Mouse (Mus musculus): ENCODE measurements around the gene Sfn. TPM values are rescaled to one million over a fixed set of nuclear protein-coding genes. Genes with fewer than 3 reads are reported as not detected.

Sfn gene
- polyA plus RNA-seq, 1 experiment from 2014 or later, result 1.7 TPM

DNA sequence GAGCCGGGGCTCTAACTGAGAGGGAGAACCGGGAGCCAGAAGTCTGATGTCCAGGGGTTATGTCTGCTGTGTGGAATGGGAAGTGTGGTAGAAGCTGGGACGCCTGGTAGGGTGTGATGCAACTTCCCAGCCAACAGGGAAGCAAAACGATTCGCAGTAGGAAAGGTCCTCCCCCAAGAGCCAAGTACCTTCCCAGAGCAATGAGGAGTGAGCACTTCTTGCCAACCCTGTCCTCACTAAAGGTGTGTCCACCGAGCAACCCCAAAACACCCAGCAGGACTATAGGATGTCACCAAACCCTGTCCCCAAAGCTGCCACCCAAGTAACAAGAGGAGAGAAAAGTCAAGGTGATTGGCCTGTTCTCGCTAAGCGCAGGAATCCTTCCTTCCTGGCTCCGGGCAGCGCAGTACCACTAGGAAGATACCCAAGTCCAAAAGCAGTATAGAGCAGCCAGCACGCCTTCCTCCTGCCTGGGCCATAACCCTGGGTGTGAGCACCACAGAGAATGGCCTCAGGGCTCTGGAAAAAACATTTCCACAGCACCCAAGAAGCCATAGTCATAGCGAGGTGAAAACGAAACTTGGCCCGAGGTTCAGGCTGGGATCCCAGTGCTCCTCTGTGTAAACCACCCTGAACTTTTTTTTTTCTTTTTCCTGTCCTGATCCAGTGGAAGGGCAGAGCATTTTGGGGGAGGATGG is 29.3 kb upstream of the Sfn start:
- no peak for ATAC-seq (ENCODE audit: low FRiP score)
- Histone ChIP-seq H3K4me1 (peaks cover 34% of the 10 kb centered on the region), H3K36me3 (peaks cover 9% of the 10 kb centered on the region), H3K9ac (replicated peaks) (no peak overlapping the region), H3K9me3 (replicated peaks) (no peaks in the 10 kb centered on the region), H3K4me3 (replicated peaks) (peak overlapping the region; percentile 77; the same call in 1 of the 2 replicates), H3K4me2 (peak overlapping the region; percentile 90), H3K27me3 (replicated peaks) (no peaks in the 10 kb centered on the region), H3K27ac (replicated peaks) (no peak overlapping the region)
- WGBS, result 82% methylated on average over 14 of the region's 14 CpGs

DNA sequence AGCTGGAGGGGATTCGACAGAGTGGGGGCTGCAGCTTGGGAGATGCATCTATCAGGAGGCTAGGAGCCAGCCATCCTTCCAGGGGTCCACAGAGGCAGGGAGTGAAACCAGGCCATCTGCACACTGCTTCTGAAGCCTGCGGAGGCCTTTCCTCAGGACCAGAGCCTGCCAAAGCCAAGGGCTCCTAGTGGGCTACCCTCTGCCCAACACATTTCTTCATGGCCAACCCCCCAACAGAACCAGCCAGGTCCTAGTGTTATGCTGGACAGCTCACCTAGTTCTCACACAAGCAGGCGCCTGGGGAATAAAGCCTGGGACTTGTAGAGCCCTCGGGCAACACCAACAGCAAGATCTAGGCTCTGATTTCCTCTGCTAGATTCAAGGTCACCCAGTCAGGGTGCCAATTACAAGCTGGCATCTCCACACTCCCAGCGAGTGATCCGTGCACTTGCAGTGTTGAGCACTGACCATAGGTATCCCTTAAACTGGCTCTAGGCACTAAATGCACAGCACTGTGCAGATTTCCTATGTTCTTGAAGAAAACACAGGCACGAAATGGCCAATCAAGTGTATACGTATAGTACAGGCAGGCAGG is 28.5 kb upstream of the Sfn start:
- no peaks in the 10 kb centered on the region for H3K27me3 ChIP-seq (replicated peaks)
- peaks cover 17% of the 10 kb centered on the region for H3K36me3 ChIP-seq
- 88% methylated on average over 8 of the region's 8 CpGs for WGBS
- no peak for ATAC-seq (ENCODE audit: low FRiP score)
- H3K4me2 ChIP-seq, result 0 out of 2 replicates have a peak overlapping the region, but pooled peaks have one; percentile 90
- H3K4me3 ChIP-seq (replicated peaks), result no peak overlapping the region
- no peak overlapping the region for H3K27ac ChIP-seq (replicated peaks)
- H3K9me3 ChIP-seq (replicated peaks), result no peaks in the 10 kb centered on the region
- H3K9ac ChIP-seq (replicated peaks), result no peak overlapping the region
- peaks cover 34% of the 10 kb centered on the region for H3K4me1 ChIP-seq

- WGBS, result 74% methylated on average over 7 of the region's 7 CpGs
Observed at GRCm38 (mm10) chr4:133629191-133629590, 27.2 kb upstream of the Sfn start.

GRCm38 (mm10) chr4:133628517-133628916 is 26.5 kb upstream of the Sfn start:
- 81% methylated on average over 2 of the region's 2 CpGs for WGBS
- no peak for ATAC-seq (ENCODE audit: low FRiP score)
- H3K4me1 ChIP-seq, result peaks cover 32% of the 10 kb centered on the region

More at GRCm38 (mm10) chr4:133629191-133629590, 27.2 kb upstream of the Sfn start:
- no peak overlapping the region for H3K4me2 ChIP-seq
- H3K27ac ChIP-seq (replicated peaks), result no peak overlapping the region
- H3K36me3 ChIP-seq, result peaks cover 27% of the 10 kb centered on the region
- no peak for ATAC-seq (ENCODE audit: low FRiP score)
- no peaks in the 10 kb centered on the region for H3K9me3 ChIP-seq (replicated peaks)
- peaks cover 34% of the 10 kb centered on the region for H3K4me1 ChIP-seq
- H3K27me3 ChIP-seq (replicated peaks), result no peaks in the 10 kb centered on the region
- H3K4me3 ChIP-seq (replicated peaks), result no peak overlapping the region
- no peak overlapping the region for H3K9ac ChIP-seq (replicated peaks)

GRCm38 (mm10) chr4:133627039-133627438 is 25.1 kb upstream of the Sfn start:
- Histone ChIP-seq H3K4me3 (replicated peaks) (no peak overlapping the region), H3K9ac (replicated peaks) (no peak overlapping the region), H3K4me2 (no peak overlapping the region), H3K27ac (replicated peaks) (no peak overlapping the region), H3K36me3 (peaks cover 34% of the 10 kb centered on the region), H3K9me3 (replicated peaks) (no peaks in the 10 kb centered on the region), H3K27me3 (replicated peaks) (no peaks in the 10 kb centered on the region), H3K4me1 (peaks cover 24% of the 10 kb centered on the region)
- 90% methylated on average over 14 of the region's 14 CpGs for WGBS
- ATAC-seq (ENCODE audit: low FRiP score), result no peak

More at GRCm38 (mm10) chr4:133628517-133628916, 26.5 kb upstream of the Sfn start:
- H3K27ac ChIP-seq (replicated peaks), result no peak overlapping the region
- no peak overlapping the region for H3K4me2 ChIP-seq
- H3K9ac ChIP-seq (replicated peaks), result no peak overlapping the region
- H3K4me3 ChIP-seq (replicated peaks), result no peak overlapping the region
- no peaks in the 10 kb centered on the region for H3K9me3 ChIP-seq (replicated peaks)
- peaks cover 34% of the 10 kb centered on the region for H3K36me3 ChIP-seq
- no peaks in the 10 kb centered on the region for H3K27me3 ChIP-seq (replicated peaks)

GRCm38 (mm10) chr4:133626621-133627020 is 24.7 kb upstream of the Sfn start:
- peaks cover 34% of the 10 kb centered on the region for H3K36me3 ChIP-seq
- no peak overlapping the region for H3K9ac ChIP-seq (replicated peaks)
- 90% methylated on average over 9 of the region's 9 CpGs for WGBS
- no peak overlapping the region for H3K4me3 ChIP-seq (replicated peaks)
- H3K9me3 ChIP-seq (replicated peaks), result no peaks in the 10 kb centered on the region
- peaks cover 20% of the 10 kb centered on the region for H3K4me1 ChIP-seq
- no peak overlapping the region for H3K4me2 ChIP-seq
- no peaks in the 10 kb centered on the region for H3K27me3 ChIP-seq (replicated peaks)
- no peak overlapping the region for H3K27ac ChIP-seq (replicated peaks)
- no peak for ATAC-seq (ENCODE audit: low FRiP score)

DNA sequence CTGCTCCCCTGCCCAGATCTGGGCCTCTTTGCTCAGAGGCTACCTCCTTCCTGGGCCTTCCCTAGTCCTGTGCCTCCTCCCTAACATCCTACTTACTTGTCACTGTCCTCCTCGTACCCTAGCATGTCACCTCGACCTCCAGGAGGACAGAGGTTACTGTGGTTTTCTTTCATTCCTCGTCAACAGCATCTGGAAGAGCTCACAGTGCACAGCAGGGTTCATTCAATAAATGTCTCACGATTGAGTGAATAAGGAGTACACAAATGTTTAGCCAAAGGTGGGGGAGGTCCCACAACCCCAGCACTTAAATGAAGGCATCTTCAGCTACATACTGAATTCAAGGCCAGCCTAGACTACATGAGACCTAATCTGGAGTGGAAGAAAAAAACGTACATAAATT is 24.3 kb upstream of the Sfn start:
- peaks cover 16% of the 10 kb centered on the region for H3K4me1 ChIP-seq
- H3K4me2 ChIP-seq, result no peak overlapping the region
- H3K27me3 ChIP-seq (replicated peaks), result no peaks in the 10 kb centered on the region
- H3K36me3 ChIP-seq, result peaks cover 34% of the 10 kb centered on the region
- WGBS, result 52% methylated on average over 5 of the region's 5 CpGs
- no peaks in the 10 kb centered on the region for H3K9me3 ChIP-seq (replicated peaks)
- no peak for ATAC-seq (ENCODE audit: low FRiP score)
- H3K4me3 ChIP-seq (replicated peaks), result no peak overlapping the region
- no peak overlapping the region for H3K27ac ChIP-seq (replicated peaks)
- H3K9ac ChIP-seq (replicated peaks), result no peak overlapping the region

GRCm38 (mm10) chr4:133625621-133626071 is 23.7 kb upstream of the Sfn start:
- WGBS, result 69% methylated on average over 11 of the region's 11 CpGs
- Histone ChIP-seq H3K36me3 (peaks cover 38% of the 10 kb centered on the region), H3K27ac (replicated peaks) (no peak overlapping the region), H3K4me1 (peaks cover 10% of the 10 kb centered on the region), H3K9ac (replicated peaks) (no peak overlapping the region), H3K9me3 (replicated peaks) (no peaks in the 10 kb centered on the region), H3K27me3 (replicated peaks) (no peaks in the 10 kb centered on the region), H3K4me2 (no peak overlapping the region), H3K4me3 (replicated peaks) (no peak overlapping the region)
- ATAC-seq (ENCODE audit: low FRiP score), result no peak

DNA sequence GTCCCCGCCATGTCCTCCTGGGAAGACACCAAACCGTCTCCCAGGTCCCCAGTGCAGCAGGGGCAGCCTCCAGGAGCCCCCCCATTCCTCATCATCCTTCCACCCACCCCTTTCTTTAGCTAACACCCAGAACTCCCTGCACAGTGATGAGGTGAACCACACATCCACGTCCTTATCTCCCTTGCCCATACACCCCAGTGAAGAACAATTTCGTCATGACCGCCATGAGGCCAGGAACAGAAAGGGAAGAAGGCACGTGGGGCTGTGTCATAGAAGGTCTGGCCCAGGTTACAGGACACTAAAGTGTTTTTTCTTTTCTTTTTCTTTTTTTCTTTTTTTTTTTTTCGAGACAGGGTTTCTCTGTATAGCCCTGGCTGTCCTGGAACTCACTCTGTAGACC is 22.9 kb upstream of the Sfn start:
- Histone ChIP-seq H3K27me3 (replicated peaks) (no peaks in the 10 kb centered on the region), H3K27ac (replicated peaks) (no peak overlapping the region), H3K36me3 (peaks cover 38% of the 10 kb centered on the region), H3K4me2 (no peak overlapping the region), H3K9ac (replicated peaks) (no peak overlapping the region), H3K9me3 (replicated peaks) (no peaks in the 10 kb centered on the region), H3K4me3 (replicated peaks) (no peak overlapping the region), H3K4me1 (peaks cover 8% of the 10 kb centered on the region; the same call in 1 of the 2 replicates)
- 96% methylated on average over 7 of the region's 7 CpGs for WGBS
- no peak for ATAC-seq (ENCODE audit: low FRiP score)

DNA sequence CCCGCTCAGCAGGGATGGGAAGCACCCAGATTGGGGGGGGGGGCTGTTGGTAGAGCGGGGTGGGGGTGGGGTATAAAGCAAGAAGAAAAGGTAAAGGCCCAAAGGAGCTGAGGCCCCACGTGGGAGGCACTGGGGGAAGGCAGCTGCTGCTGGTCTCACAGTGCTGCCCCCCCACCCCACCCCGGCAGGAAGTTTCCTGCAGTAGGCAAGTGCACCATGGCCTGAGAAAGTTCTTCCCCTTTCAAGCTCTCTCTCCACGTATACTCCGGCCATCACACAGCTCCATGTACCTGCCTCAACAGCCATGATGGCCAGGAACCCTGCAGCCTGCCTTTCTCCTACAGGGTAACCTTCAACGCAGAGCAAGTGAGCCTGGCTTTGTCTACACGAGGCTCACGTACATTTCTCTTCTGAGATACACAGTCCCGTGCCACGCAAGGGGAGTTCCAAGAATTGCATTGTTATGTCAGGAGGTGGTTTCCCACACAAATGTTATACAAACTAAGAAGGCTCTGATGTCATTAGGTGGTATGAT is 20.3 kb upstream of the Sfn start:
- 82% methylated on average over 10 of the region's 11 CpGs for WGBS
- H3K9ac ChIP-seq (replicated peaks), result no peak overlapping the region
- H3K9me3 ChIP-seq (replicated peaks), result no peaks in the 10 kb centered on the region
- no peaks in the 10 kb centered on the region for H3K27me3 ChIP-seq (replicated peaks)
- no peak overlapping the region for H3K4me3 ChIP-seq (replicated peaks)
- no peaks in the 10 kb centered on the region for H3K4me1 ChIP-seq
- no peak for ATAC-seq (ENCODE audit: low FRiP score)
- H3K36me3 ChIP-seq, result peaks cover 46% of the 10 kb centered on the region
- no peak overlapping the region for H3K4me2 ChIP-seq
- H3K27ac ChIP-seq (replicated peaks), result no peak overlapping the region

GRCm38 (mm10) chr4:133620668-133621067 is 18.7 kb upstream of the Sfn start:
- Histone ChIP-seq H3K4me1 (no peaks in the 10 kb centered on the region), H3K27ac (replicated peaks) (no peak overlapping the region), H3K4me3 (replicated peaks) (no peak overlapping the region), H3K27me3 (replicated peaks) (no peaks in the 10 kb centered on the region), H3K9me3 (replicated peaks) (no peaks in the 10 kb centered on the region), H3K9ac (replicated peaks) (no peak overlapping the region), H3K4me2 (no peak overlapping the region), H3K36me3 (peaks cover 39% of the 10 kb centered on the region)
- ATAC-seq (ENCODE audit: low FRiP score), result no peak
- 87% methylated on average over 8 of the region's 8 CpGs for WGBS
